Mouse (Mus musculus): ENCODE results near the gene Wee1.

- TF ChIP-seq EP300 (IDR thresholded peaks at IDR 0.05; ENCODE audit: low read depth) (no peak), CTCF (IDR thresholded peaks at IDR 0.05; ENCODE audit: low read depth) (no peak)
Measured at GRCm38 (mm10) chr7:110100854-110101253, 21.0 kb upstream of the Wee1 start.
